Mouse (Mus musculus) testis, adult 2 months (tissue): ENCODE measurements around the gene Nod1. TPM values are rescaled to one million over a fixed set of nuclear protein-coding genes. Genes with fewer than 3 reads are reported as not detected.

Experiments
- H3K27ac ChIP-seq: fragments of 200-500 bp; 2 replicates; pipeline ENCODE4 v1.5.1; 2012; ENCODE audit warnings: low read depth, low read length; ENCODE audit not compliant: control insufficient read depth, insufficient read depth
- H3K27me3 ChIP-seq: fragments of 200-500 bp; 2 replicates; pipeline ENCODE4 v1.6.1; 2012; ENCODE audit warnings: mild to moderate bottlenecking, low read length, moderate library complexity; ENCODE audit not compliant: control insufficient read depth, insufficient read depth
- H3K36me3 ChIP-seq: fragments of 200-500 bp; 2 replicates; pipeline ENCODE4 v1.6.1; 2012; ENCODE audit warnings: mild to moderate bottlenecking, low read length; ENCODE audit not compliant: control insufficient read depth, insufficient read depth
- H3K4me1 ChIP-seq: fragments of 200-500 bp; 2 replicates; pipeline ENCODE4 v1.6.1; 2012; ENCODE audit warnings: low read length; ENCODE audit not compliant: control insufficient read depth, insufficient read depth
- H3K4me3 ChIP-seq: fragments of 200-500 bp; 2 replicates; pipeline ENCODE4 v1.5.1; 2012; ENCODE audit warnings: low read depth, mild to moderate bottlenecking, low read length, moderate library complexity, mixed read lengths; ENCODE audit not compliant: control insufficient read depth
- CTCF ChIP-seq: fragments of 200-500 bp; IDR thresholded peaks from 2 replicates; pipeline ENCODE4 v1.5.1; 2012; ENCODE audit warnings: low read depth, mild to moderate bottlenecking, inconsistent platforms, low read length, moderate library complexity; ENCODE audit not compliant: control insufficient read depth, insufficient read depth, insufficient replicate concordance
- POLR2A ChIP-seq: fragments of 200-500 bp; IDR thresholded peaks from 2 replicates; pipeline ENCODE4 v1.6.1; 2012; ENCODE audit warnings: low read depth, mild to moderate bottlenecking, inconsistent platforms, low read length, moderate library complexity; ENCODE audit not compliant: control insufficient read depth
- polyA plus RNA-seq: library from polyadenylated mRNA; depleted of rRNA; stranded (reverse); fragments of >200 nt; gene quantifications from 2 replicates; pipeline ENCODE4 v1.2.3, GENCODE M21; 2012

The Nod1 gene
- polyA plus RNA-seq, 1 experiment: 0.88 TPM

DNA sequence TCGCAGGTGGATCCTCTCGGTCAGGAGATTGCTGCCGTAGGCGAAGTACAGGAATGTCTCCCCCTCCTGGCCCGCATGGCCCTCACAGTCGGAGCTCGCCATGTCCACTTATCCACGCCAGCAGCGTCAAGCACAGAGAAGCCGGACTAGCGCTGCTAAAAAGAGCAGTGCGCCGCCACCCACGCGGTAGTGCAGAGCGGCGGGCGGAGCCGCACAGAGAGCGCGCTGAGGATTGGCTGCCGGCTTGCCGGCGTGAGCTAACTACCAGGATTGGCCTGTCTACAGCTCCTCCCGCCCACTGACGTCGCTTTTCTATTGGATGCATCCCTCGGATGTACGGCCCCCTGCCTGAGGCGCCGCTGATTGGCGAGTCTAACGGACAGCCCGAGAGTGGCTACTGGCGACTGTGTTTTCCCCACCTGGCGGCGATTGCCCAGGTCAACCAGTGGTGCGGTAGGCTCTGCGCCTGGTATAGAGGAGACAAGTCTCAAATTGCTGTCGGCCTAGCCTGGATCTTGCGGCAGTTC lies 20.4 kb upstream of the Nod1 start, which contains the start of gene Ggct:
Gene Ggct, minus strand, starts transcription at position 217 of the 527 bp plus-strand sequence.
- H3K27ac ChIP-seq: peak within 1 kb of the TSS; percentile 95

DNA sequence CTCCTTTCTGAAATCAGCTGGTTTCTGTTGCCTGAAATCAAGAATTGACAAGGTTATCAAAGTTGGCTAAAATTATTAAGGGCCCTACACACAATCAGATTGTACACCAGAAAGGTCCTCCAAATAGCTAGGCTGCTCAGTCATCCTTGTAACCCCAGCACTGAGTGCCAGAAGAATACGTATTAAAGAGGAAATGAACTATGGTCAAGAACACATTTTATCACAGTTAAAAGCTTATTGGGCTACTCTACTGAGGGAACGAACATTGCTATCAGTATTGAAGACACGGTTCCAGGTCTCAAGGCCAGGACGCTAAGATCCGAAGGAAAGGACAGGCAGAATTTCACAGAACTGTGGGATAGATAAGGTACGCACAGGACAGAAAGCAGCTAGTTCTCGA lies 19.7 kb upstream of the Nod1 start:
- no peaks in the 10 kb centered on the region for H3K27me3 ChIP-seq
- H3K4me1 ChIP-seq: no peaks in the 10 kb centered on the region
- TF ChIP-seq CTCF: no peak
- peak overlapping the region; percentile 82 for H3K27ac ChIP-seq
- H3K4me3 ChIP-seq: peak overlapping the region; percentile 90
- no peaks in the 10 kb centered on the region for H3K36me3 ChIP-seq

More for the DNA sequence above, 20.4 kb upstream of the Nod1 start, which contains the start of gene Ggct:
- Histone ChIP-seq H3K27me3 (no peaks in the 10 kb centered on the region), H3K4me3 (peak within 1 kb of the TSS; percentile 90), H3K36me3 (no peaks in the 10 kb centered on the region), H3K4me1 (no peaks in the 10 kb centered on the region)
- TF ChIP-seq POLR2A (peak; percentile 88), CTCF (peak; percentile 47; the same call in 1 of the 2 replicates)

DNA sequence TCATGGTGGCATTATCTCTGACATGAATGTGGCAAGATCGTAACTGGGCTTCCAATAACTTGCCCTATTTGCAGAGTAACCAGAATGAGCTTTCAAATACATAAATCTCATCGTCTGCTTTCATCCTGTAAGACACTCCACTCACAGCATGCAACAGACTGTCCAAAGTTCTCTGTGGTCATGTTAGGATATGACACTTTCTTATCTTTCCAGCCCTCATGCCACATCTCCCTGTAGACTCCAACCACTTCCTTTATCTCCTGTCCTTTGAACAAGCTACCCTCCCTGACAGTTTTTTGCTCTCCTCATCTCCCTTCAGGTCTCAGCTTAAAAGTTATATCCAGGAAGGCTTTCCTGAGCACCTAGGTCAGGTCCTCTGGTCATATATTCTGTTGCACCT lies 18.8 kb upstream of the Nod1 start:
- no peaks in the 10 kb centered on the region for H3K4me1 ChIP-seq
- H3K27ac ChIP-seq: no peak overlapping the region
- H3K4me3 ChIP-seq: no peak overlapping the region
- no peaks in the 10 kb centered on the region for H3K27me3 ChIP-seq
- TF ChIP-seq POLR2A (no peak), CTCF (no peak)
- no peaks in the 10 kb centered on the region for H3K36me3 ChIP-seq

DNA sequence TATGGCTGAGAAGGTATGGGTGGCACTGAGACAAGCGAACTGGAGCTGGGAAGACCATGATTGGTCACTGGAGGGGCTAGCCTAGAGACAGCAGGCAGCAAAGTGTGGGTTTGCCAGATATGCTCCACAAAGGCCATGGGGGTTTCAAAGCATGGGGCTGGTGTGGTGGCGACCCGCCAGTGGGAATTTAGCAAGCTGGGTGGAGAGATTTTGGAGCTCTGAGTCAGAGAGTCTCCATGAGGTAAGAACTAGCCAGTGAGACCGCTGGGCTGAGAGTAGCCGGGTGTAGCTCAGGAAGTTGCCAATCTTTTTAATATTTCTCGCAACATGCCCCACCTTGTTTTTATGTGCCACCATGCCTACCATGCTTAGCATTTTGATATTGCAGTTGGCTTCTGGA lies 15.7 kb upstream of the Nod1 start:
- TF ChIP-seq POLR2A (no peak), CTCF (no peak)
- H3K4me1 ChIP-seq: no peaks in the 10 kb centered on the region
- no peaks in the 10 kb centered on the region for H3K36me3 ChIP-seq
- no peak overlapping the region for H3K4me3 ChIP-seq
- H3K27ac ChIP-seq: no peak overlapping the region
- H3K27me3 ChIP-seq: no peaks in the 10 kb centered on the region

DNA sequence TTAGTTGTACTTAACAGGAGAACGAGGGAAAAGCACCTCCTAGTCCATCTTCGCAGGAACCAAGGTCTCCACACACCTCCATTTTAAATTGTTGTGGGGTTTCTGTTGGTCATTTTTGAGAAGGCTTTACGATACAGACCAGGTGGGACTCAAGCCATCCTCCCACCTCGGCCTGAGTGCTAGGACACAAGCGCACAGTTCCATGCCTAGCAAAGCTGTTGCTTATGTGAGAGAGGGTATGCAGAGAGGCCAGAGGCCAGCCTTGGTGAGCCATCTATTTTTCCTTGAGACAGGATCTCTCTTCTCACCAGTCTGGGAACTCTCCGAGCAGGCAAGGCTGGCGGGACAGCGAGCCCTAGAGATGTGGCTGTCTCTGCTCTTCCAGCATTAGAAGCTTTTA lies 11.7 kb upstream of the Nod1 start:
- no peaks in the 10 kb centered on the region for H3K4me1 ChIP-seq
- no peak overlapping the region for H3K4me3 ChIP-seq
- H3K27ac ChIP-seq: no peak overlapping the region
- H3K36me3 ChIP-seq: no peaks in the 10 kb centered on the region
- TF ChIP-seq POLR2A (no peak), CTCF (no peak)
- no peaks in the 10 kb centered on the region for H3K27me3 ChIP-seq

DNA sequence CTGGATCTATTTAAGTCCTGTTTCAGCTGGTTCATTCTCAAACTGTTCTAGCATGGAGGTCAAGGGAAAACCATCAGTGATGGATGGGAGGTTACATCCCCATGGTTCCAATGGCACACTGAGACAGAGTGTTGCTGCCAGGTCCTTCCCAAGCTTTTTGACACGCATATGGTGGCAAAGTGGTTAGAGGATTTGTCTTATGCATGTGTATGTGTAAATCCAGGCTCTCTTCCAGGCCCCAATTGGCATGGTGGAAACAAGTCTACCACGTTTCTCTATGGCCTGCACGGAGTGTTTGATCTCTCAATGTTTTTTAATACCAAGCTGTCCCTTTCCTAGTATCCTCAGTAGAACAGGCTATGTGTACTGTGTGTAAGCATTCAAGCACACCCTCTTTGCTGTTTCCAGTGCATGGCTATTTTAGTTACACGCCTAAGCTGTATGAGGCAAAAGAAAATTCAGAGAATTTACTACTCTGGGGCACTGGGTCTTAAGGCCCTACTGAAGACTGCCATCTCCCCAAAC lies 11.2 kb upstream of the Nod1 start:
- H3K27ac ChIP-seq: no peak overlapping the region
- H3K27me3 ChIP-seq: no peaks in the 10 kb centered on the region
- no peaks in the 10 kb centered on the region for H3K4me1 ChIP-seq
- no peak for TF ChIP-seq POLR2A
- no peak overlapping the region for H3K4me3 ChIP-seq
- no peaks in the 10 kb centered on the region for H3K36me3 ChIP-seq

DNA sequence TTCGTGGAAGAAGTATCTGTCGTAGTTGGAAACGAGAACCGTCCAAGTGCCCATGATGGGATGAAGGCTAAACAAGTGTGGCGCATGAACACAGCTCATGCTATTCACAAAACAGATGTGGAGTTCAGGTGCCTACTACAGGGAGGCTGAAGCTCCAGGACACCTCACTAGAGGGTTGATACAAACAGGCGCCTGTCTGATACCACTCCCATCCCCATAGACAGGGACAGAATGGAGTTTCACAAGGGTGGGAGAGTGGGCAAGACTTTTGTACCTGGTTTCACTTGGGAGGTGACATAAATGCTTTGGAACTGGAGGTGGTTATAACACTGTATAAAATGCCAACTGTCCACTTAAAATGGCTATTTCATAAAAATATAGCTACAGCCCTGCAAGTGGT lies 7.0 kb upstream of the Nod1 start:
- Histone ChIP-seq H3K36me3 (no peaks in the 10 kb centered on the region), H3K4me3 (no peak overlapping the region), H3K27ac (no peak overlapping the region), H3K27me3 (no peaks in the 10 kb centered on the region), H3K4me1 (no peaks in the 10 kb centered on the region)
- TF ChIP-seq POLR2A (no peak), CTCF (no peak)

DNA sequence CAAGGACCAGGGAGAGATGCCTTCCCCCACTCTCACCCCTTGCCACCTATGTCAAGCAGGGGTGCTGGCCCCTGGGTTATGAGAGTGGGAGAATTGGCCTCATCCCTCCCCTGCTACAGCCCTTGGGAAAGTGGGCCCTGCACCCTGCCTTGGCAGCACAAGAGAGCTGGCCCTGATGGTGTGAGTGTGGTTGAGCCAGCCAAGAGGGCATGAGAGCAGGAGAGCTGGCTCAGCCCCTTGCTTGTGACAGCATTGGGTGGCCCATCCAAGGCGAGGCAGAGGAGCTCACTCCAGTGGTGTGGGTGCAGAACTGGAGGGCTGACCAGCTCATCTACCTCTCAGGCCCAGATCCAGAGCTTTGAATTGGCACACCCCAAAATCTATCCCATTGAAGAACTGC lies 3.2 kb upstream of the Nod1 start:
- Histone ChIP-seq H3K36me3 (no peaks in the 10 kb centered on the region), H3K4me1 (no peaks in the 10 kb centered on the region; the same call in none of the 2 replicates), H3K27ac (no peak overlapping the region), H3K4me3 (no peak overlapping the region), H3K27me3 (no peaks in the 10 kb centered on the region)
- no peak for TF ChIP-seq CTCF
- no peak for TF ChIP-seq POLR2A
